Mouse (Mus musculus) brain, embryonic 14.5 days (tissue): ENCODE measurements around the gene Hmcn1. TPM values are rescaled to one million over a fixed set of nuclear protein-coding genes. Genes with fewer than 3 reads are reported as not detected.

Source experiments
- DNase-seq: peaks from one replicate; pipeline ENCODE4 v3.0.0-alpha.2; 2011; ENCODE audit warnings: low read depth
- CTCF ChIP-seq: fragments of 200-500 bp; IDR thresholded peaks from 2 replicates; pipeline ENCODE4 v1.5.1; 2012; ENCODE audit warnings: inconsistent platforms, mild to moderate bottlenecking, moderate library complexity, borderline replicate concordance; ENCODE audit not compliant: insufficient read depth, insufficient read length; ENCODE audit errors: extremely low read depth
- POLR2A ChIP-seq: fragments of 200-500 bp; IDR thresholded peaks from 2 replicates; pipeline ENCODE4 v1.6.1; 2012; ENCODE audit warnings: mild to moderate bottlenecking, inconsistent platforms, borderline replicate concordance; ENCODE audit not compliant: poor library complexity, insufficient read depth, insufficient read length, severe bottlenecking; ENCODE audit errors: extremely low read depth
- polyA plus RNA-seq: library from polyadenylated mRNA; depleted of rRNA; stranded (reverse); fragments of >200 nt; gene quantifications from 2 replicates; pipeline ENCODE4 v1.2.3, GENCODE M21; 2012; rRNA removed

Hmcn1 gene
- polyA plus RNA-seq, 1 experiment: 7.2 TPM

DNA sequence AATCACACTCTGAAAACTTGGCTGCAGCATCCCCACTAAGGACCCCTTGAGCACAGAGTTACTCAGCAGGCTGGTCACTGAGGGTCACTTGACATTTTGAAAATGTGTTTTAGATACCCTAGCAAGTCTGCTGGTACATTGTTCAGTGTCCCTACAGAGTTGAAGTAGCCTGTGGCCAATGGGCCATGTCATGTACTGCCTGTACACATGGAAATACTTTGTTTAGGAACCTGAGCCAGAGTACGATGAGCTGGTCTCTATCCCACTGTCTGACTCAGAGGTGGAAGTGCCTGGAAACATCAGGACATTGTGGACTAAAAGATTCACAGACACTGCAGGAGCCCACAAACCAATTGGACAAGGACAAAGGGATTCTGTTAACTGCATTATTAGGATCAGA lies 441.8 kb downstream of the Hmcn1 start:
- DNase-seq: no peak
- no peak for TF ChIP-seq CTCF
- TF ChIP-seq POLR2A: no peak

DNA sequence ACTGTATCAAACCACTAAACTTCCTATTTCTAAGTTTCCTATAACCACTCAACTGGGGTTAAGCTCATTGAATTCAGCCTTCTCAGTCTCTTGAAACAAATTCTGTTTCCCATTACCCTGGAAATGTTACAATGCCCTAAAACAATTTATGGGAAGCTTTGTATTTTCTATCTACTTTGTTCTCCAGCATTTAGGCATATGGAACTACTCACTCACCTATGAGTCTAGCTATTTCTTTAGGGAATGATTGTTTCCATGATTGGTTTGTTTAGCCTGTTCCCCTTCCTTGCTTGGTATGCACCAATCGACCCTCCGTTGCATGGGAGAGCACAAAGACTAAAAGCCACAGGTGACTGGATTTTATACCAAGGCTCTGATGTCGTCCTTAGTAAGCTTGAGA lies 446.8 kb downstream of the Hmcn1 start:
- TF ChIP-seq POLR2A (no peak), CTCF (no peak)

DNA sequence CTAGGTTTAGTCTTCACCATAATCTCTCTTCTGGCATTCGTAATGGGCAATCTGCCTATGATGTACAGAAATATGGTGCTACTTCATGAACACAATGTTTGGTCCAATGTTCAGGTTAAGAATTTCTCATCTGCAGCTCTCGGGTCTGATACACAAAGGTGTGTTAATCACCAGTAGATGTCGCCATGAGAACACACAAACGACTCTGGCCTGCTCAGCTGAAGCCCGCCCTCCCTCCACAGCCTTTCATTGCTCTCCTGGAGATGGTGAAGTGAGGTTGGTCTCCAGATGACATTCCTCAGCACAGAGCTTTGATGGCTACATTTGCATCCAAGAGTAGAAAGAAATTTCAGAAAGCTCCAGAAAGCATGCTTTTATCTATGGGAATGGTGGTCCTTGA lies 453.0 kb downstream of the Hmcn1 start:
- DNase-seq: peak; percentile 92
- peak; percentile 92 for TF ChIP-seq CTCF
- no peak for TF ChIP-seq POLR2A

More for the DNA sequence above, 446.8 kb downstream of the Hmcn1 start:
- no peak for DNase-seq

DNA sequence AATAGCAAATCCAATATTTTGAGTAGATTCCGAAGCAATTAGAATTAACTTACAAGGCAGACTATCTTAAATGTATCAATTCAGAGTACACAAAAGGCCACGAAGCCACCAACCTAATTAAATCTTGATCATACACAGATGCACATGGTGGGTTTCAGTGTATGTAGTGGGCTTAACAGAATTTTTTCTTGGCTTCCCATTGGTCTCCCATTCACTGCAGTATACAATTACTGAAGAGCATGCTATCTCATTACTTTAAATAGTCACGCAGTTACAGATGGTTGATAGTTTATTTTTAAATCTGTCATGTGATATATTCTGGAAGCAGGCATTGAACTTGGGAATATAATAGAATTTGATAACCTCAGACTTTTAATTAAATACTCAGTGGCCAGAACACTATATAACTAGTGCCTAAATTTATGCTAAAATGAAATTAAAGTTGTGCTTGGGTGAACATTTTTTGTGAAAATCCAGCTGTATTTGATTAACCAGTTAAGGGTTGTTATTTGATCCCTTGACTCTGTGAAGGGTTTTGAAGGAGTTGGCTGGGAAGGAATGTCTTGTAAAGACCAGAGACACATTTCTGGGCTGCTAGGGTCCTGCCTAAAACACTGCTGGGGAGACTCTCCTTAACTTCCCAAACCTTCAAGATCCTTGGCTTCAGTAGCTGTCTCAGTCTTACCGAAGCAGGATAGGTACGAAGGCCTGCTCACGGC lies 455.7 kb downstream of the Hmcn1 start:
- peak; percentile 30 for DNase-seq
- TF ChIP-seq POLR2A (no peak), CTCF (no peak)

DNA sequence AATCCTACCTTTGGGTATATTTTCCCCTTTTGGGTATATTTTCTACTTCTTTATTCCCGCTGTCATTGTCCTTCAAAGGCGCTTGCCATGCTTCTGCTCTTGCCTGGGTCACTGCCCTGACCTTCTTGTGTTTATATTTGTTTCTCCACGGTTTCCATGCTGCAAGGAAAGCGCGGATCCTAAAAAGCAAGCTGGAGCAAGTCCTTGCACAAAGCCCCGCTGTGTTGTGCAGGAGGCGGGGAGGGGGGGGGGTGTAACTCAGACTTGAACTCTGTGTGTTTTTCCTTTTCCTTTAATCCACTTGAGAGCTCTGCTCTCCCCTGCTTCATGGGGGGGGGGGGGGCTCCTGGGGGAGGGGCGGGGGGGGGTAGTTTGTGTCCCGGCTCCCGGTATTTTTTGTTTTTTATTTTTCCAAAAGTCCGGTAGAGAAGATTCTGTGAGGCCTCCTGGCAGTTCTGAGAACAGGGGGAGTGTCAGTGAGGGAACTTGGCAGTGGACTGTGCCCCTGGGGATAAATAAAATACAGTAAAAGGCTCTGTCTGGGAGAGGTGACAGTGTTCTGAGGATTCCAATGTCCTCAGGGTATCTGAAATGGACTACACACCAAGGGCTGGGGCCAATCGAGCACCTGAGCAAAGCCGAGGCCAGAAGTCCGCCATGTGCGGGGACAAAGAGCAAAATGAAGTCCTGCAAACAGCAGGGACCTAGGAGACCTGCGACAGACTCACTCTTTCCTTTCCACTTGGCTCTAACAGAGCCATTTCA lies 457.3 kb downstream of the Hmcn1 start:
- DNase-seq: peak; percentile 63
- no peak for TF ChIP-seq POLR2A
- TF ChIP-seq CTCF: no peak

DNA sequence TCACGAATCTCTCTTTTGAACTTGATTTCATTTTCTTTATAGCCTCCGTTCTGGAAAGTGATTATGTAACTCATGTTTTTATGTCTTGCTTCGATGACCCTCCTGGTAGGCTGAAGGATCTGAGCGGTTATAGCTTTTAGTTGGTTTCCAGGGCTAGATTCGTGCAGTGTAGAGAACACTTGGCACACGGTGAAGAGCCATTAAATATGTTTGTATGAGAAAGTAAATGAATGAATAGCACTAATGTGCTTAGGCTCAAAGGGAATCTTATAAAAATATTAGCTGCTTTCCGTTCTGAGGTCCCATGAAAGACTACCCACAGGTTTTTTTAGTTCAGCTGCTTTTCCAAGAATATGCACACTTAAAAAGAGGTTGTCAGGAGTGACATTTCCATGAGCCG lies 458.6 kb downstream of the Hmcn1 start:
- TF ChIP-seq POLR2A (no peak), CTCF (no peak)
- DNase-seq: no peak

DNA sequence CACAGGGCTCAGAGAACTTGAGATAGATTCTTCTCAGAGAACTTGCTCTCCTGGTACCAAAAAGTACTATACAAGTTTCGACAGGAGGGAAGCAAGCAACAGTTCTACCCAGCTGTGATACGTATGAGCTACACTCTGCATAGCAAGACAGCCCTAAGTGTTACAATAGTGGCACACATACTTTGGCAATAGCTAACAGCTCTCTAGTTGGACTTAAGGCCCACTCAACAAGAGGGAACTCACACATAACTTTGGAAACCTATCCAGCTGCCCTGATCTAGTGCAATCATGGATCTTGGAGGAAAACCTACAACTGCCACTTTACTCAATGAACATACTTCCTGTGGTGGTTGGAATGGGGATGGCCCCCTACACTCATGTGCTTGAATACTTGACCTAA lies 480.2 kb downstream of the Hmcn1 start:
- DNase-seq: no peak
- TF ChIP-seq CTCF (no peak), POLR2A (no peak)

Other genes starting within 250 kb of the Hmcn1 start
- 0.05 TPM in 1 of 2 replicates, not detected in the other for gene Gm47985, start 189.1 kb upstream of the Hmcn1 start, polyA plus RNA-seq
- not detected in 2 replicates for gene Gm8947, start 198.9 kb upstream of the Hmcn1 start, polyA plus RNA-seq
- gene Gm47995, start 205.0 kb upstream of the Hmcn1 start, polyA plus RNA-seq: not detected in 2 replicates
- not detected in 2 replicates for gene 3110040M04Rik, start 210.7 kb upstream of the Hmcn1 start, polyA plus RNA-seq
- 0.08 TPM in 1 of 2 replicates, not detected in the other for gene Gm47996, start 216.7 kb upstream of the Hmcn1 start, polyA plus RNA-seq